Mouse (Mus musculus) hindbrain, embryonic 13.5 days (tissue): ENCODE measurements around the gene Spag9. TPM values are rescaled to one million over a fixed set of nuclear protein-coding genes. Genes with fewer than 3 reads are reported as not detected.

Experiments
- ATAC-seq: fragments of 200-750 bp; cut with Nextera tagmentation; 2 replicates; pipeline ENCODE4 v1.8.0; 2017; ENCODE audit warnings: moderate TSS enrichment; ENCODE audit not compliant: low FRiP score
- H3K27ac ChIP-seq: fragments of 300-500 bp; sonication (generic); 2 replicates; pipeline ENCODE4 v1.5.1; 2015; ENCODE audit warnings: inconsistent platforms, mild to moderate bottlenecking, moderate library complexity
- H3K27me3 ChIP-seq: fragments of 300-500 bp; sonication (generic); 2 replicates; pipeline ENCODE4 v1.6.1; 2015; ENCODE audit warnings: mild to moderate bottlenecking, inconsistent platforms
- H3K36me3 ChIP-seq: fragments of 300-500 bp; sonication (generic); 2 replicates; pipeline ENCODE4 v1.6.1; 2015; ENCODE audit warnings: mild to moderate bottlenecking, inconsistent platforms
- H3K4me1 ChIP-seq: fragments of 300-500 bp; sonication (generic); replicated peaks from 2 replicates; pipeline ENCODE4 v1.6.1; 2015; ENCODE audit warnings: inconsistent platforms
- H3K4me2 ChIP-seq: fragments of 300-500 bp; sonication (generic); 2 replicates; pipeline ENCODE4 v1.6.1; 2015; ENCODE audit warnings: inconsistent platforms, mild to moderate bottlenecking, moderate library complexity
- H3K4me3 ChIP-seq: fragments of 300-500 bp; sonication (generic); 2 replicates; pipeline ENCODE4 v1.5.1; 2015; ENCODE audit warnings: mild to moderate bottlenecking, inconsistent platforms
- H3K9ac ChIP-seq: fragments of 300-500 bp; sonication (generic); 2 replicates; pipeline ENCODE4 v1.6.1; 2015; ENCODE audit warnings: mild to moderate bottlenecking, inconsistent platforms
- H3K9me3 ChIP-seq: fragments of 300-500 bp; sonication (generic); 2 replicates; pipeline ENCODE4 v1.6.1; 2016; ENCODE audit warnings: inconsistent platforms
- WGBS: fragments of 180-500 bp; shearing (Covaris S2); methylation state at CpG from one replicate; pipeline ENCODE4 v1.1.7; 2015; 5-methylcytosine and 5-hydroxymethylcytosine counted together
- polyA plus RNA-seq: library from polyadenylated mRNA; unstranded; fragments of >200 nt; fragmentation: Nextera tagmentation; extraction: Ambion mirVana; gene quantifications from 2 replicates; pipeline ENCODE4 v1.2.1, GENCODE M21; 2015

Gene Spag9
- polyA plus RNA-seq, 1 experiment from 2014 or later = 96.8 TPM

- H3K36me3 ChIP-seq = peaks cover 30% of the 10 kb centered on the region
- no peaks in the 10 kb centered on the region for H3K27me3 ChIP-seq
- peaks cover 17% of the 10 kb centered on the region for H3K4me1 ChIP-seq
- no peak overlapping the region for H3K4me2 ChIP-seq
- WGBS = 89% methylated on average over 8 of the region's 8 CpGs
- H3K9ac ChIP-seq = no peak overlapping the region
- no peaks in the 10 kb centered on the region for H3K9me3 ChIP-seq
- peak overlapping the region; percentile 20 for H3K27ac ChIP-seq
- no peak overlapping the region for H3K4me3 ChIP-seq
- no peak for ATAC-seq
Measured at GRCm38 (mm10) chr11:94128506-94128905, 132.6 kb downstream of the Spag9 start.

GRCm38 (mm10) chr11:94129261-94130059 is 133.6 kb downstream of the Spag9 start:
- H3K27ac ChIP-seq = peak overlapping the region; percentile 48; the same call in 1 of the 2 replicates

GRCm38 (mm10) chr11:94130118-94131095 is 134.5 kb downstream of the Spag9 start:
- Histone ChIP-seq H3K36me3 (peaks cover 13% of the 10 kb centered on the region), H3K27me3 (no peaks in the 10 kb centered on the region), H3K9me3 (no peaks in the 10 kb centered on the region), H3K4me1 (peaks cover 32% of the 10 kb centered on the region), H3K4me2 (no peak overlapping the region), H3K9ac (no peak overlapping the region), H3K27ac (peak overlapping the region; percentile 48), H3K4me3 (no peak overlapping the region)
- WGBS = 68% methylated on average over 4 of the region's 4 CpGs
- no peak for ATAC-seq

More at GRCm38 (mm10) chr11:94129261-94130059, 133.6 kb downstream of the Spag9 start:
- Histone ChIP-seq H3K27me3 (no peaks in the 10 kb centered on the region), H3K4me2 (no peak overlapping the region), H3K4me1 (peaks cover 27% of the 10 kb centered on the region), H3K9me3 (no peaks in the 10 kb centered on the region), H3K9ac (no peak overlapping the region; the same call in 1 of the 2 replicates), H3K36me3 (peaks cover 22% of the 10 kb centered on the region), H3K4me3 (no peak overlapping the region)
- WGBS = 63% methylated on average over 12 of the region's 12 CpGs
- no peak for ATAC-seq

- Histone ChIP-seq H3K9me3 (no peaks in the 10 kb centered on the region), H3K27me3 (no peaks in the 10 kb centered on the region), H3K27ac (0 out of 2 replicates have a peak overlapping the region, but pooled peaks have one; percentile 30), H3K4me2 (peak overlapping the region; percentile 6; the same call in 1 of the 2 replicates), H3K36me3 (no peaks in the 10 kb centered on the region), H3K4me3 (no peak overlapping the region), H3K4me1 (peaks cover 51% of the 10 kb centered on the region), H3K9ac (0 out of 2 replicates have a peak overlapping the region, but pooled peaks have one; percentile 24)
- 18% methylated on average over 11 of the region's 11 CpGs for WGBS
- peak; percentile 4; the same call in 1 of the 2 replicates for ATAC-seq
Measured at GRCm38 (mm10) chr11:94133344-94133955, 137.6 kb downstream of the Spag9 start.

GRCm38 (mm10) chr11:94134076-94134838 is 138.4 kb downstream of the Spag9 start:
- no peak for ATAC-seq
- Histone ChIP-seq H3K36me3 (no peaks in the 10 kb centered on the region), H3K4me3 (no peak overlapping the region), H3K4me2 (no peak overlapping the region), H3K9ac (no peak overlapping the region), H3K9me3 (no peaks in the 10 kb centered on the region), H3K27me3 (no peaks in the 10 kb centered on the region), H3K4me1 (peaks cover 56% of the 10 kb centered on the region), H3K27ac (0 out of 2 replicates have a peak overlapping the region, but pooled peaks have one; percentile 32)
- WGBS = 41% methylated on average over 18 of the region's 18 CpGs

- Histone ChIP-seq H3K36me3 (no peaks in the 10 kb centered on the region), H3K4me2 (no peak overlapping the region), H3K9me3 (no peaks in the 10 kb centered on the region), H3K27me3 (no peaks in the 10 kb centered on the region), H3K27ac (0 out of 2 replicates have a peak overlapping the region, but pooled peaks have one; percentile 6), H3K9ac (no peak overlapping the region), H3K4me3 (no peak overlapping the region), H3K4me1 (peaks cover 46% of the 10 kb centered on the region)
- 74% methylated on average over 8 of the region's 8 CpGs for whole genome bisulfite sequencing
- ATAC-seq = no peak
Measured at GRCm38 (mm10) chr11:94135581-94136001, 139.7 kb downstream of the Spag9 start.

GRCm38 (mm10) chr11:94136656-94137055 is 140.8 kb downstream of the Spag9 start:
- Histone ChIP-seq H3K9me3 (no peaks in the 10 kb centered on the region), H3K4me2 (no peak overlapping the region), H3K27ac (no peak overlapping the region), H3K9ac (no peak overlapping the region), H3K4me3 (no peak overlapping the region), H3K27me3 (no peaks in the 10 kb centered on the region), H3K4me1 (peaks cover 41% of the 10 kb centered on the region), H3K36me3 (no peaks in the 10 kb centered on the region)
- no peak for ATAC-seq
- 66% methylated on average over 7 of the region's 7 CpGs for WGBS

- no peak for ATAC-seq
Measured at GRCm38 (mm10) chr11:94137326-94138061, 141.6 kb downstream of the Spag9 start.

GRCm38 (mm10) chr11:94138411-94139231 is 142.7 kb downstream of the Spag9 start:
- Histone ChIP-seq H3K4me3 (no peak overlapping the region), H3K4me2 (no peak overlapping the region), H3K4me1 (peaks cover 37% of the 10 kb centered on the region), H3K27me3 (no peaks in the 10 kb centered on the region), H3K9me3 (no peaks in the 10 kb centered on the region), H3K27ac (no peak overlapping the region), H3K36me3 (no peaks in the 10 kb centered on the region), H3K9ac (no peak overlapping the region)
- 57% methylated on average over 24 of the region's 24 CpGs for WGBS
- no peak for ATAC-seq

More at GRCm38 (mm10) chr11:94137326-94138061, 141.6 kb downstream of the Spag9 start:
- H3K4me3 ChIP-seq = no peak overlapping the region
- H3K27me3 ChIP-seq = no peaks in the 10 kb centered on the region
- H3K4me1 ChIP-seq = peaks cover 41% of the 10 kb centered on the region
- no peak overlapping the region for H3K4me2 ChIP-seq
- H3K9ac ChIP-seq = no peak overlapping the region
- no peaks in the 10 kb centered on the region for H3K9me3 ChIP-seq
- H3K27ac ChIP-seq = peak overlapping the region; percentile 31; the same call in 1 of the 2 replicates
- WGBS = 85% methylated on average over 14 of the region's 14 CpGs
- no peaks in the 10 kb centered on the region for H3K36me3 ChIP-seq

GRCm38 (mm10) chr11:94139232-94139620 is 143.3 kb downstream of the Spag9 start:
- no peaks in the 10 kb centered on the region for H3K27me3 ChIP-seq
- H3K36me3 ChIP-seq = no peaks in the 10 kb centered on the region
- H3K4me2 ChIP-seq = no peak overlapping the region
- H3K9me3 ChIP-seq = no peaks in the 10 kb centered on the region
- H3K9ac ChIP-seq = no peak overlapping the region
- H3K4me1 ChIP-seq = peaks cover 31% of the 10 kb centered on the region
- 89% methylated on average over 5 of the region's 5 CpGs for whole genome bisulfite sequencing
- H3K4me3 ChIP-seq = no peak overlapping the region
- no peak overlapping the region for H3K27ac ChIP-seq
- no peak for ATAC-seq
